Mouse (Mus musculus) neural tube, embryonic 14.5 days (tissue): Measurements from ENCODE around the gene Prss57. TPM values are rescaled to one million over a fixed set of nuclear protein-coding genes. Genes with fewer than 3 reads are reported as not detected.
"Not testable (repeated sequence)": the region's sequence is repeated elsewhere in the genome, so short reads cannot be mapped to it uniquely, and the experiment has no call there.

Experiments
- ATAC-seq: fragments of 200-750 bp; cut with Nextera tagmentation; 2 replicates; pipeline ENCODE4 v1.8.0; 2017; ENCODE audit warnings: low read depth, mild to moderate bottlenecking, moderate TSS enrichment, moderate library complexity
- H3K27ac ChIP-seq: fragments of 300-500 bp; sonication (generic); 2 replicates; pipeline ENCODE4 v1.5.1; 2014; ENCODE audit warnings: low read depth, mild to moderate bottlenecking, control low read depth, low read length, moderate library complexity, mixed read lengths
- H3K27me3 ChIP-seq: fragments of 300-500 bp; sonication (generic); 2 replicates; pipeline ENCODE4 v1.6.1; 2014; ENCODE audit warnings: low read length; ENCODE audit not compliant: control insufficient read depth, insufficient read depth
- H3K36me3 ChIP-seq: fragments of 300-500 bp; sonication (generic); 2 replicates; pipeline ENCODE4 v1.6.1; 2014; ENCODE audit warnings: low read length, mixed read lengths; ENCODE audit not compliant: control insufficient read depth, insufficient read depth
- H3K4me1 ChIP-seq: fragments of 300-500 bp; sonication (generic); 2 replicates; pipeline ENCODE4 v1.6.1; 2014; ENCODE audit warnings: low read length; ENCODE audit not compliant: control insufficient read depth, insufficient read depth
- H3K4me2 ChIP-seq: fragments of 300-500 bp; sonication (generic); 2 replicates; pipeline ENCODE4 v1.6.1; 2014; ENCODE audit warnings: mild to moderate bottlenecking, low read depth, low read length, control low read depth
- H3K4me3 ChIP-seq: fragments of 300-500 bp; sonication (generic); 2 replicates; pipeline ENCODE4 v1.5.1; 2014; ENCODE audit warnings: low read depth, low read length, control low read depth, mixed read lengths
- H3K9ac ChIP-seq: fragments of 300-500 bp; sonication (generic); replicated peaks from 2 replicates; pipeline ENCODE4 v1.6.1; 2014; ENCODE audit warnings: low read depth, mild to moderate bottlenecking, control low read depth, low read length, mixed read lengths
- H3K9me3 ChIP-seq: fragments of 300-500 bp; sonication (generic); 2 replicates; pipeline ENCODE4 v1.6.1; 2016; ENCODE audit warnings: low read length; ENCODE audit not compliant: control insufficient read depth
- WGBS: fragments of 180-500 bp; shearing (Covaris S2); extraction: QIAGEN DNeasy Blood & Tissue Kit; methylation state at CpG from one replicate; pipeline ENCODE4 v1.1.7; 2014; 5-methylcytosine and 5-hydroxymethylcytosine counted together
- polyA plus RNA-seq: library from polyadenylated mRNA; unstranded; fragments of >200 nt; fragmentation: Nextera tagmentation; extraction: Ambion mirVana; gene quantifications from 2 replicates; pipeline ENCODE4 v1.2.1, GENCODE M21; 2014

The Prss57 gene
- polyA plus RNA-seq, 1 experiment from 2014 or later: not detected

- Histone ChIP-seq H3K4me3 (no peak overlapping the region), H3K36me3 (peaks cover 41% of the 10 kb centered on the region), H3K9me3 (no peaks in the 10 kb centered on the region), H3K4me1 (peaks cover 6% of the 10 kb centered on the region), H3K4me2 (no peak overlapping the region), H3K27ac (no peak overlapping the region), H3K9ac (no peak overlapping the region), H3K27me3 (no peaks in the 10 kb centered on the region)
- no peak for ATAC-seq
- 93% methylated on average over 11 of the region's 11 CpGs for WGBS
These were observed 30.1 kb downstream of the Prss57 start for GRCm38 (mm10) chr10:79760603-79761143.

GRCm38 (mm10) chr10:79759675-79760074, 31.1 kb downstream of the Prss57 start:
- H3K9me3 ChIP-seq, H3K4me2 ChIP-seq, ATAC-seq, H3K27ac ChIP-seq, H3K4me3 ChIP-seq, H3K4me1 ChIP-seq, H3K9ac ChIP-seq, H3K27me3 ChIP-seq: not testable (repeated sequence)
- 92% methylated on average over 1 of the region's 1 CpGs for WGBS
- H3K36me3 ChIP-seq: peaks cover 41% of the 10 kb centered on the region

GRCm38 (mm10) chr10:79756660-79757059, 34.1 kb downstream of the Prss57 start:
- peaks cover 35% of the 10 kb centered on the region for H3K36me3 ChIP-seq

GRCm38 (mm10) chr10:79755854-79756253, 34.9 kb downstream of the Prss57 start:
- no peak overlapping the region for H3K27ac ChIP-seq
- WGBS: 78% methylated on average over 3 of the region's 3 CpGs
- H3K4me1 ChIP-seq: no peaks in the 10 kb centered on the region
- no peak overlapping the region for H3K4me2 ChIP-seq
- H3K36me3 ChIP-seq: peaks cover 26% of the 10 kb centered on the region
- peak overlapping the region; percentile 28; the same call in 1 of the 2 replicates for H3K4me3 ChIP-seq
- no peak overlapping the region for H3K9ac ChIP-seq
- ATAC-seq: no peak
- H3K9me3 ChIP-seq: no peaks in the 10 kb centered on the region
- no peaks in the 10 kb centered on the region for H3K27me3 ChIP-seq

More at GRCm38 (mm10) chr10:79756660-79757059, 34.1 kb downstream of the Prss57 start:
- Histone ChIP-seq H3K27me3 (no peaks in the 10 kb centered on the region), H3K27ac (no peak overlapping the region), H3K4me2 (no peak overlapping the region), H3K9ac (no peak overlapping the region), H3K4me1 (no peaks in the 10 kb centered on the region), H3K4me3 (no peak overlapping the region), H3K9me3 (no peaks in the 10 kb centered on the region)
- ATAC-seq: no peak
- WGBS: 89% methylated on average over 24 of the region's 24 CpGs

- ATAC-seq: peak; percentile 83
- H3K4me2 ChIP-seq: peak within 1 kb of the TSS; percentile 58
- peak within 1 kb of the TSS; percentile 41; the same call in 1 of the 2 replicates for H3K9ac ChIP-seq
- no peaks in the 10 kb centered on the region for H3K4me1 ChIP-seq
- WGBS: 1% methylated on average over 36 of the region's 36 CpGs
- no peaks in the 10 kb centered on the region for H3K9me3 ChIP-seq
- H3K36me3 ChIP-seq: peaks cover 25% of the 10 kb centered on the region
- H3K4me3 ChIP-seq: peak within 1 kb of the TSS; percentile 28
- no peak within 1 kb of the TSS for H3K27ac ChIP-seq
- H3K27me3 ChIP-seq: no peaks in the 10 kb centered on the region
These were observed 35.8 kb downstream of the Prss57 start, which contains the start of gene Fgf22 for GRCm38 (mm10) chr10:79754856-79755516. Fgf22 (plus strand) TSS chr10:79755076.

GRCm38 (mm10) chr10:79748496-79748895, 42.3 kb downstream of the Prss57 start:
- H3K4me1 ChIP-seq: 0 out of 2 replicates have a peak, but pooled peaks cover 9% of the 10 kb centered on the region
- WGBS: 73% methylated on average over 6 of the region's 6 CpGs

GRCm38 (mm10) chr10:79746774-79747151, 44.0 kb downstream of the Prss57 start:
- peak overlapping the region; percentile 75 for H3K4me2 ChIP-seq
- H3K4me3 ChIP-seq: peak overlapping the region; percentile 62
- H3K36me3 ChIP-seq: peaks cover 18% of the 10 kb centered on the region
- H3K9ac ChIP-seq: 0 out of 2 replicates have a peak overlapping the region, but pooled peaks have one; percentile 21
- H3K27me3 ChIP-seq: no peaks in the 10 kb centered on the region
- H3K9me3 ChIP-seq: no peaks in the 10 kb centered on the region
- 0 out of 2 replicates have a peak, but pooled peaks cover 9% of the 10 kb centered on the region for H3K4me1 ChIP-seq
- WGBS: 23% methylated on average over 6 of the region's 6 CpGs
- H3K27ac ChIP-seq: no peak overlapping the region
- peak; percentile 61 for ATAC-seq

More at GRCm38 (mm10) chr10:79748496-79748895, 42.3 kb downstream of the Prss57 start:
- Histone ChIP-seq H3K36me3 (peaks cover 5% of the 10 kb centered on the region; the same call in 1 of the 2 replicates), H3K27ac (no peak overlapping the region), H3K9ac (no peak overlapping the region), H3K27me3 (no peaks in the 10 kb centered on the region), H3K4me2 (no peak overlapping the region), H3K9me3 (no peaks in the 10 kb centered on the region), H3K4me3 (no peak overlapping the region)
- ATAC-seq: no peak

GRCm38 (mm10) chr10:79745898-79746773, 44.6 kb downstream of the Prss57 start, which contains the start of gene Polrmt:
Polrmt (minus strand) TSS chr10:79746581.
- H3K9me3 ChIP-seq: no peaks in the 10 kb centered on the region
- H3K4me2 ChIP-seq: peak within 1 kb of the TSS; percentile 75
- H3K27me3 ChIP-seq: no peaks in the 10 kb centered on the region
- no peak within 1 kb of the TSS for H3K27ac ChIP-seq
- H3K4me1 ChIP-seq: 0 out of 2 replicates have a peak, but pooled peaks cover 9% of the 10 kb centered on the region
- ATAC-seq: peak; percentile 95
- 3% methylated on average over 38 of the region's 38 CpGs for WGBS
- peak within 1 kb of the TSS; percentile 51 for H3K9ac ChIP-seq
- peak within 1 kb of the TSS; percentile 62 for H3K4me3 ChIP-seq
- peaks cover 24% of the 10 kb centered on the region for H3K36me3 ChIP-seq
